Mouse (Mus musculus) megakaryocyte, adult 5-6 weeks (primary cell): ENCODE results near the gene Stradb. TPM values are rescaled to one million over a fixed set of nuclear protein-coding genes. Genes with fewer than 3 reads are reported as not detected.

Experiments
- ATAC-seq: 2 replicates; pipeline ENCODE4 v1.8.0; 2016; ENCODE audit warnings: mild to moderate bottlenecking, inconsistent platforms; ENCODE audit not compliant: poor library complexity, severe bottlenecking
- total RNA-seq, 2 experiments: library from RNA; stranded (forward) in 1 of 2; stranded (reverse) in 1 of 2; fragments of 153-499, 151-499 nt in 1 of 2; fragments of 221-1000, 200-1000 nt in 1 of 2; gene quantifications; 2 replicates each; pipeline versions ENCODE4 v1.2.3 to v1.2.4; 2015 to 2017

Stradb gene
- total RNA-seq (2015) (18.5 and 19.1 TPM in 2 replicates), total RNA-seq (2017) (8.3 and 8.6 TPM in 2 replicates)

DNA sequence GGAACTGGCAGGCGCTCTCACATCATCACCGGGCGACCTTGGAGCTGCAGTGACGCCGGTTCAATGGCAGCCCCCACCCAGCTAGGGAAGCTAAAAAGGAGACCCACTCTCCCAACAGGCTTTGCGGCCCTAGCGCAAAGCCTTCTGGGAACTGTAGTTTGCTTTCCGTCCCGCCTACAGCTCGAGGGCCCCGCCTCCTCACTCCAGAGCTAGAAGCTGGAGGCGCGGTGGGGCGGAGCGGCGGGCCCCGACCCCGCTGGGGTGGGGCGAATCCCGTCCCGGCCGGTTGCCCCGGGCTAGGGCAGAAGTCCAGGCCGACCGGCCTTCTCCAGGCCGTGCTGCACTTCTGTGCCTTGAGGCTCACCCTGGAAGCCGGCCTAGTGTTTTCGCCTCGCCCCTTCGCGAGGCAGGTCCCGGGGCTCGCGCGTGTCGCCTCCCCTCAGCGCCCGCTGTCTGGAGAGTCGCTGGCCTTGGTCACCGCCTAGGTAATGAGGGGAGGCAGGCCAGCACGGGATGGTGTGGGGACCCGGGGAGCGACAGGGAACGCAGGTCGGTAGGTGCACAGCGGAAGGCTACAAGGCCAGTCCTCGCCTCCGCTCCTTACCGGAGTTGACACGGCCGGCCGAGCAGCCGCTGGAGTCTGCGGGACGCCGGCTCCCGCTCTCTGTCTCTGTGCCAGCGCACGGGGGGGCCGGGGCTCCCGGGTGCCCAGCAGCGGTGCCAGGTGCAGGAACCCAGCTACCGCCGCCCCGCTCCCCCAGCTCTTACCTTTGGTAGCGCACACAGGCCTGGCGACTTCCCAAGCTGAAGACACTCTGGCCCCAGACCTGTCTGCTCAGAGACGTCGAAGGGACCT lies at the start of gene Stradb, which contains the start of gene Trak2:
Gene Stradb, plus strand, starts transcription at position 157 of the 856 bp plus-strand sequence.
Gene Trak2, minus strand, starts transcription at position 65 of the 856 bp plus-strand sequence.
- ATAC-seq, result peak; percentile 95

- ATAC-seq, result no peak
Observed at GRCm38 (mm10) chr1:58926664-58927063, 46.7 kb upstream of the Stradb start.

DNA sequence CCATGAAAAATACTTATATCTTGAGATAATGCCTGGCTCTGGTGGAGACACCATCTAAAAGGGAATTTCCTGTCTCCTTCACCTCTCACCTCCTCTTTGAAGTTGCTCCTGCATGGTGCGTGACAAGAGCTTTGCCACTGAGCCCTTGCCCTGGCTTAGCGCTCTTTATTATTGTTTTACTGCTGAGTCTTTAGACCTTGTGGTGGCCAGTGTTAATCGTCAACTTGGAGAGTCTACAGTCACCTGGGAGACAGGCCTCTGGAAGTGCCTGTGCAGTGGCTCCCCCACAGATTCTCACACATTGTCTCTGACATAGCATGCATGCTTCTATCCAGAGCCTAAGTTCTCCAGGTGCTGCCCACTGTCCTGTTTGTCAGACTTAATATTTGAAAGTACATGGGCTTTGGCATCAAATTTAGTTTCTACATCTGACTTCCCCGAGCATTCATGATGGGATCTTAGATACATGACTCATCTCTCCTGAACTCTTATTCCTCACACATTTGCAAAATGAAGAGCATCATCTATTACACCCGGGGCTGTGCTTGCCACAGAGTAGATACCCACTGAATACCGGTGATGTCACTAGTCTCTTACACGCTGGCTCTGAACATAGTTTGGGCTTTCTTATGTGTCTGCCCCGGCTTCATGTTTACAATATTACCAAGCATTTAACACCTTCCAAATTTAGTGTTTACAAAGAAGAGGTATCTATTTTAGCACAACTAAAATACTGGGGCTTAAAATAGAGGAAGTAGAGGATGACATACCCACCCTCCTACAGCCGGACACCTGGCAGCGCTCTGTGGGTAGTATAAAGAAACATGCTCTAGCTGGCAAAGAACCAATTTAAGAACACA lies 36.3 kb upstream of the Stradb start:
- ATAC-seq, result no peak

GRCm38 (mm10) chr1:58937606-58938099 lies 35.7 kb upstream of the Stradb start:
- ATAC-seq, result no peak

- ATAC-seq, result no peak
Observed at GRCm38 (mm10) chr1:58945523-58945922, 27.8 kb upstream of the Stradb start.

GRCm38 (mm10) chr1:58945960-58946670 lies 27.2 kb upstream of the Stradb start:
- no peak for ATAC-seq

DNA sequence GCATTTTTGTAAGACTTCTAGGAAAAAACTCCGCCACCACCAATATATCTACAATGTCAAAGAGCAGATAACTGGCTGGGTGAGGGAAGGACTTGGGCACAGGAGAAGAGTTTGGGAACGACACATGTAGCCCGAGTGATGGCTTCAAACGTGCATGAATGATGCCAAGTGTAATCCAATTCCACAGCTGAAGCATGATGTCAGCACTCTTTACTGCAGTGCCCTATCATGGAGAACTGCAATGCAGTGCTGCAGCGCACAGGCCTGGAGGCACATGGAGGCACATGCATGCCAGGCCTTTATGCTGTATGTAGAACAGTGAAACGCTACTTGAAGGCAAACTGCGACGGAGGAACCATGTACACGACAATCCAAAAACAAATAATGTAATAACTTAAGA lies 26.6 kb upstream of the Stradb start:
- ATAC-seq, result no peak

- ATAC-seq, result no peak
Observed at GRCm38 (mm10) chr1:58949561-58950106, 23.7 kb upstream of the Stradb start.

- no peak for ATAC-seq
Observed at GRCm38 (mm10) chr1:58950899-58951648, 22.2 kb upstream of the Stradb start.

DNA sequence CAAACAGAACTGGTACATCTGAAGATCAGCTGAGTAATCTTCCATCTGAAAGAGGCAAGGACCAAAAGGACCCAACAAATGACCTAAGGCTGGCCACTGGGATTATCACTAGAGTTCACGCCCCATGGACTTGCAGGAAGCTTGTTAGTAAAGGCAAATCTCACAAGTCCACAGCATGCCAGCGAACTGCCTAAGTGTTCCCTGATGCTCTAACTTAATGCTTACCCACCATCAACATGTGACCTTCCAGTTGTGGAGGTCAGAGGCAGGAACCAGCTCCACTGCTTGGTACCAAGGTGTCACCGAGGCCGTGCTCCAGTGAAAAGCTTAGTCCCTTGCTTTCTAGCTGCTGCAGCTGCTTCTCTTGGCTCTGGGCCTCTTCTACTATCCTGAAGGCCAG lies 21.5 kb upstream of the Stradb start:
- ATAC-seq, result no peak

DNA sequence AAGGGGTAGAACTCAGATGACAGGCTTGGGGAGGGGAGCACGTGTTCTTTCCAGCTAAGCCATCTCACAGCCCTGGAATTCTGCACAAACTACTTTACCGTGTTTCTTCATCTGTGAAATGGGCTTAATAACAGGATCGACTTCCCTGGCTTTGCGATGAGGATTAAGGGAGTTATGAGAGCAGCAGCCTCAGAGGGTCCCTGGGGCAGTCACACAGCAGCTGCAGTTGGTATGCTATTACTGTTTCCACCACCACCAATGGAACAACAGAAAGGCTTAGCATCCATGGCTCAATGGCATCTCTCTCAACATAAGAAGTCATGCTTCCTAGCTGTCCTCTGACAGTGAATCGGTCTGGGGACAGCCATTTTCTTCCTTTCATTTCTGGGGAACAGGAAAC lies 20.8 kb upstream of the Stradb start:
- no peak for ATAC-seq

DNA sequence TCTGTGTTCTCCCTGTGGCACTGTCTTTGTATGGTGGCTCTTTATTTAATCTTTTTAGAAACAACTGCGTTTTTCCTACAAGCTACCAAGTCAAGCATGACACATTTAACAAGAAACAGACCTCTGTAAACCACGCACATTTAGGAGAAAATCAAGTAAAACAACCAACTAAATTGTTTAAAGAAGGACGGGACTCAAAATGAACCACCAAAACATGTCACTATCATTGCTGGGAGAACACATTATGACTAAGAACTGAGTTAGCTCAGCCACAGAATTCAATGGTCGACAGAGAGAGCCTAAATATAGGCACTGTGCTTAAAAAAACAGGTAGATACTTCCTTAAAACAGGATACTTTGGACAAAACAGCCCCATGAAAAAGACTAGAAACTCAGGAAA lies 20.3 kb upstream of the Stradb start:
- no peak for ATAC-seq

GRCm38 (mm10) chr1:58953686-58954434 lies 19.5 kb upstream of the Stradb start:
- ATAC-seq, result peak; percentile 88

GRCm38 (mm10) chr1:58954578-58955410 lies 18.5 kb upstream of the Stradb start:
- ATAC-seq, result no peak

DNA sequence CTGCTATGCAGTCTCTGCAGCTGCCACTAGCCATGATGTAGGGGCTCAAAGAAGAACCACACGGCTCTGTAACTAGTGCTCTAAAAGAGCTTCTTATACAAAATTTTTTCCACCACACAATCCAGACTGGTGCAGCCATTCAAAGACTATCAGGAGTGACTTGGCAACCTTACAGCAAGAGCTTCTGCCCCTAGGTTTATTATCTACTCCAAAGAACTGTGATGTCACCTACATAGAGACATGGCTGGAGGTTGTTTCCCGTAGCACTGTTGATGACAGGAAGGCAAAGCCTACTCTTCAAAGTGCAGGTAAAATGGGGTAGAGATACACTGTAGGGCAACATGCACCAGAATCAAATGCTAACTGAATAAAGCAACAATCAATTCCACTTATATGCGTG lies 17.6 kb upstream of the Stradb start:
- no peak for ATAC-seq

- ATAC-seq, result peak; percentile 66
Observed at GRCm38 (mm10) chr1:58956229-58956628, 17.1 kb upstream of the Stradb start.

GRCm38 (mm10) chr1:58957931-58958330 lies 15.4 kb upstream of the Stradb start:
- no peak for ATAC-seq
